17 mouse cellular contexts compared by ENCODE assay signal in genomic region chr17:80173708-80174107, GRCm38 (mm10). TPM values are rescaled to one million over a fixed set of nuclear protein-coding genes. Genes with fewer than 3 reads are reported as not detected.
"Had no signal": no experiment of that assay in that cellular context is flagged by ENCODE, and none has a peak within 500 bp of the region (broad histone marks: within the 10 kb centered on the region; RNA-seq: fewer than 3 reads in every experiment).

No protein-coding gene starts in this region.

- H3K4me3 ChIP-seq: megakaryocyte, embryonic 14.5 days; midbrain, embryonic 12.5 days; midbrain, embryonic 15.5 days; neural tube, embryonic 12.5 days had no signal

- DNase-seq: lung, adult 18-20 months; lung, embryonic 14.5 days; lung, postnatal 10 days; lung, postnatal 4 days; right cerebral cortex, postnatal 25 days; right cerebral cortex, postnatal 4 days had no signal

- ATAC-seq: midbrain, embryonic 15.5 days had no signal

- H3K27me3 ChIP-seq: midbrain, embryonic 12.5 days; midbrain, embryonic 15.5 days; neural tube, embryonic 12.5 days had no signal

- H3K27ac ChIP-seq: liver, embryonic 14.5 days; midbrain, embryonic 12.5 days; midbrain, embryonic 15.5 days; neural tube, embryonic 12.5 days had no signal

- H3K9me3 ChIP-seq: megakaryocyte, embryonic 14.5 days; midbrain, embryonic 12.5 days; midbrain, embryonic 15.5 days; neural tube, embryonic 12.5 days had no signal

- H3K9ac ChIP-seq: liver, embryonic 14.5 days; lung, embryonic 14.5 days; midbrain, embryonic 12.5 days; midbrain, embryonic 15.5 days; neural tube, embryonic 12.5 days had no signal

- H3K36me3 ChIP-seq: midbrain, embryonic 12.5 days; midbrain, embryonic 15.5 days; neural tube, embryonic 12.5 days had no signal

- H3K4me2 ChIP-seq: lung, embryonic 14.5 days; midbrain, embryonic 12.5 days; midbrain, embryonic 15.5 days; neural tube, embryonic 12.5 days had no signal

RNA-seq across cellular contexts. Expression of gene Ttc39d, which starts 33.6 kb away (rescaled TPM):
- total RNA-seq: megakaryocyte progenitor cell, adult 5-6 weeks; monocyte, adult 5-6 weeks; neutrophil, adult 5-6 weeks had no signal
- polyA plus RNA-seq: liver, embryonic 16.5 days; lung, embryonic 14.5 days; neural tube, embryonic 12.5 days; small intestine, adult 2 months; stomach, embryonic 14.5 days had no signal
